Mouse (Mus musculus) c-Kit-positive CD71-negative TER-119-negative erythroid progenitor cells, embryonic 14.5 days (primary cell): ENCODE results near the gene Kcns1.

Source experiments
- DNase-seq: peaks from one replicate; pipeline ENCODE4 v3.0.0-alpha.2; 2013; ENCODE audit warnings: low read depth

Kcns1 gene

GRCm38 (mm10) chr2:164123169-164123766 is 47.6 kb downstream of the Kcns1 start:
- no peak for DNase-seq

- DNase-seq, result no peak
Measured at GRCm38 (mm10) chr2:164119503-164119902, 51.4 kb downstream of the Kcns1 start.

GRCm38 (mm10) chr2:164115531-164115930 is 55.4 kb downstream of the Kcns1 start:
- no peak for DNase-seq

DNA sequence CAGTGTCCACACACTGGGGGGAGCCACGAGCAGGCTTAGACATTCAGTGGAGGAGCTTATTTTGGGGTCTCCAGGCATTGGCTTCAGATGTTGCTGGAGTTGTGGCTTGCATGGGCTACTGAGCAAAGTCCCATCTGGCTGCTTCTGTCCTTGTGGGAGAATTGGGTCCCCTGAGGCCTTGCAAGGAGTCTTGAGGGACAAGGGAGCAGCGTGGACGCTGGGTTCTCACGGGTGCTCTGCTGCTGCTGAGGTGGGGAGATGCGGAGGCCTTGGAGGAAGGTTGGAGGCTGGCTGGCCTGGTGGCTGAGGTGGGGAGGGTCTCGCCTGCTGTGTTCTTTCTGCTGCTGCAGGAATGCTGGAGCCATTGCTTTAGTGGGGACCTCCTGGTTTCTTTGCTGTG is 56.9 kb downstream of the Kcns1 start:
- DNase-seq, result no peak
